Mouse (Mus musculus): ENCODE measurements around the gene Sf3b4. TPM values are rescaled to one million over a fixed set of nuclear protein-coding genes. Genes with fewer than 3 reads are reported as not detected.
A peak's percentile ranks its signal among the peaks of the same experiment; 100 is the strongest.
"Not testable (repeated sequence)": the region's sequence is repeated elsewhere in the genome, so short reads cannot be mapped to it uniquely, and the experiment has no call there.

Gene Sf3b4
- polyA plus RNA-seq, 1 experiment from 2014 or later = 142 TPM

GRCm38 (mm10) chr3:96197129-96197749 is 25.1 kb downstream of the Sf3b4 start:
- Histone ChIP-seq H3K4me3 (peak overlapping the region; percentile 70), H3K9ac (peak overlapping the region; percentile 88), H3K9me3 (replicated peaks) (0 out of 2 replicates have a peak, but pooled peaks cover 5% of the 10 kb centered on the region), H3K27me3 (replicated peaks) (peaks cover 12% of the 10 kb centered on the region; the same call in 1 of the 2 replicates), H3K4me2 (peak overlapping the region; percentile 99), H3K4me1 (peaks cover 32% of the 10 kb centered on the region), H3K27ac (peak overlapping the region; percentile 92), H3K36me3 (peaks cover 6% of the 10 kb centered on the region; the same call in 1 of the 2 replicates)
- peak; percentile 89 for ATAC-seq
- WGBS (ENCODE audit: insufficient replicate concordance) = under 1% methylated on average over 50 of the region's 50 CpGs

GRCm38 (mm10) chr3:96198181-96198580 is 26.0 kb downstream of the Sf3b4 start:
- peak overlapping the region; percentile 99 for H3K4me2 ChIP-seq
- 3% methylated on average over 6 of the region's 6 CpGs for WGBS (ENCODE audit: insufficient replicate concordance)
- H3K9me3 ChIP-seq (replicated peaks) = 0 out of 2 replicates have a peak, but pooled peaks cover 5% of the 10 kb centered on the region
- peak overlapping the region; percentile 70 for H3K4me3 ChIP-seq
- peak; percentile 36 for ATAC-seq
- H3K36me3 ChIP-seq = peaks cover 6% of the 10 kb centered on the region; the same call in 1 of the 2 replicates
- peaks cover 32% of the 10 kb centered on the region for H3K4me1 ChIP-seq
- peaks cover 9% of the 10 kb centered on the region; the same call in 1 of the 2 replicates for H3K27me3 ChIP-seq (replicated peaks)
- H3K9ac ChIP-seq = peak overlapping the region; percentile 45
- H3K27ac ChIP-seq = peak overlapping the region; percentile 82

GRCm38 (mm10) chr3:96198601-96199251 is 26.6 kb downstream of the Sf3b4 start:
- H3K4me3 ChIP-seq; H3K9me3 ChIP-seq (replicated peaks); H3K36me3 ChIP-seq; H3K27me3 ChIP-seq (replicated peaks); ATAC-seq: not testable (repeated sequence)
- peaks cover 32% of the 10 kb centered on the region for H3K4me1 ChIP-seq
- WGBS (ENCODE audit: insufficient replicate concordance) = 12% methylated on average over 8 of the region's 8 CpGs
- H3K4me2 ChIP-seq = peak overlapping the region; percentile 99
- 0 out of 2 replicates have a peak overlapping the region, but pooled peaks have one; percentile 21 for H3K27ac ChIP-seq
- H3K9ac ChIP-seq = 0 out of 2 replicates have a peak overlapping the region, but pooled peaks have one; percentile 41

- no peak overlapping the region for H3K4me3 ChIP-seq
- no peak overlapping the region for H3K9ac ChIP-seq
- WGBS (ENCODE audit: insufficient replicate concordance) = 41% methylated on average over 2 of the region's 2 CpGs
- H3K9me3 ChIP-seq (replicated peaks) = 0 out of 2 replicates have a peak, but pooled peaks cover 5% of the 10 kb centered on the region
- H3K36me3 ChIP-seq = peaks cover 6% of the 10 kb centered on the region; the same call in 1 of the 2 replicates
- peaks cover 32% of the 10 kb centered on the region for H3K4me1 ChIP-seq
- no peak overlapping the region for H3K27ac ChIP-seq
- no peak for ATAC-seq
- H3K4me2 ChIP-seq = no peak overlapping the region
- no peaks in the 10 kb centered on the region for H3K27me3 ChIP-seq (replicated peaks)
Measured at GRCm38 (mm10) chr3:96199731-96200130, 27.6 kb downstream of the Sf3b4 start.

DNA sequence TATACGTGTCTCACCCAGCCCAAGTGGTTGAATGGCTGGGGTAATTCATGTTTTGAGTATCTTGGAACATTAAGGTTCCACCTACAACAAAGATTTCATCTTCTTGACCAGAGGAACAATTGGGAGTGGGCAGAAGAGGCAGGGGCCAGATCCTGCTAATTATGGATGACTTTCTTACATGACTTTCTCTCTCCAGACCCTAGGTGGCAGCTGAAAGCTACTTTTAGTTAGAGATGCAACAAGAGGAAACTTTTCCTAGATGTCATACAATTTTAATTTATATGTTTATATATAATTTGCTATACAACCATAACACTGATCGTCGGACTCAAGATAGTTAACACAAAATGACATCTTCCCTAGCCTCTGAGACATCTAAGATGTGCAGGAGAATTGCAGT is 35.7 kb downstream of the Sf3b4 start:
- Histone ChIP-seq H3K27me3 (replicated peaks) (peaks cover 12% of the 10 kb centered on the region), H3K4me2 (no peak overlapping the region), H3K27ac (no peak overlapping the region), H3K36me3 (no peaks in the 10 kb centered on the region), H3K4me1 (no peaks in the 10 kb centered on the region), H3K4me3 (no peak overlapping the region), H3K9ac (no peak overlapping the region), H3K9me3 (replicated peaks) (no peaks in the 10 kb centered on the region)
- WGBS (ENCODE audit: insufficient replicate concordance) = 75% methylated on average over 3 of the region's 3 CpGs
- no peak for ATAC-seq

GRCm38 (mm10) chr3:96209242-96209641 is 37.1 kb downstream of the Sf3b4 start:
- H3K27me3 ChIP-seq (replicated peaks) = peaks cover 12% of the 10 kb centered on the region
- no peak overlapping the region for H3K4me2 ChIP-seq
- H3K27ac ChIP-seq = no peak overlapping the region
- H3K4me3 ChIP-seq = no peak overlapping the region
- no peaks in the 10 kb centered on the region for H3K4me1 ChIP-seq
- 31% methylated on average over 15 of the region's 15 CpGs for WGBS (ENCODE audit: insufficient replicate concordance)
- no peak for ATAC-seq
- no peaks in the 10 kb centered on the region for H3K36me3 ChIP-seq
- no peaks in the 10 kb centered on the region for H3K9me3 ChIP-seq (replicated peaks)
- no peak overlapping the region for H3K9ac ChIP-seq

GRCm38 (mm10) chr3:96219191-96219641 is 47.1 kb downstream of the Sf3b4 start:
- Histone ChIP-seq H3K4me3 (peak overlapping the region; percentile 66), H3K27me3 (replicated peaks) (0 out of 2 replicates have a peak, but pooled peaks cover 3% of the 10 kb centered on the region), H3K27ac (peak overlapping the region; percentile 99), H3K36me3 (no peaks in the 10 kb centered on the region), H3K4me1 (peaks cover 52% of the 10 kb centered on the region), H3K9me3 (replicated peaks) (no peaks in the 10 kb centered on the region), H3K4me2 (peak overlapping the region; percentile 85), H3K9ac (peak overlapping the region; percentile 94)
- ATAC-seq = no peak
- under 1% methylated on average over 12 of the region's 12 CpGs for WGBS (ENCODE audit: insufficient replicate concordance)

DNA sequence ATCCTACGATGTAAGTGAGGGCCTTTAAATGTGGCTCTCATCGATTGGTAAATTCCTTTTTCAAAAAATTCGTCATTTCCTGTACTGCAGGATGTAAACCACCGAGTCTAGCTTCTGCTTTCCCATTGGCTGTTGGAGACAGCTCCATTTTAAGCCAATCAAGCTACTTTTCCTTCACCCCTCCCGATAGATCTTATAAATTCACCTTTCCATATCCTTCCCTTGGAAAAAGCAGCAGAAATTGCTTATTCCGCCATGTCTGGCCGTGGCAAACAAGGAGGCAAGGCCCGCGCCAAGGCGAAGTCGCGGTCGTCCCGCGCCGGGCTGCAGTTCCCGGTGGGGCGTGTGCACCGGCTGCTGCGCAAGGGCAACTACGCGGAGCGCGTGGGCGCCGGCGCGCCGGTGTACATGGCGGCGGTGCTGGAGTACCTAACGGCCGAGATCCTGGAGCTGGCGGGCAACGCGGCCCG is 47.6 kb downstream of the Sf3b4 start, which contains the start of the genes Bola1 and Hist2h2ab:
TSS of gene Bola1 (minus strand) at position 49 of the 470 bp plus-strand sequence.
TSS of gene Hist2h2ab (plus strand) at position 205 of the 470 bp plus-strand sequence.
- Histone ChIP-seq H3K36me3 (no peaks in the 10 kb centered on the region), H3K9ac (peak within 1 kb of the TSS; percentile 94), H3K4me3 (peak within 1 kb of the TSS; percentile 66), H3K27me3 (replicated peaks) (0 out of 2 replicates have a peak, but pooled peaks cover 3% of the 10 kb centered on the region), H3K4me1 (peaks cover 56% of the 10 kb centered on the region), H3K27ac (peak within 1 kb of the TSS; percentile 99), H3K4me2 (peak within 1 kb of the TSS; percentile 85), H3K9me3 (replicated peaks) (no peaks in the 10 kb centered on the region)
- peak; percentile 69 for ATAC-seq
- WGBS (ENCODE audit: insufficient replicate concordance) = under 1% methylated on average over 37 of the region's 37 CpGs

- WGBS (ENCODE audit: insufficient replicate concordance) = under 1% methylated on average over 36 of the region's 47 CpGs
- Histone ChIP-seq H3K9ac (peak overlapping the region; percentile 94), H3K4me1 (peaks cover 59% of the 10 kb centered on the region), H3K4me2 (peak overlapping the region; percentile 85), H3K4me3 (peak overlapping the region; percentile 66), H3K27ac (peak overlapping the region; percentile 99)
- ATAC-seq; H3K9me3 ChIP-seq (replicated peaks); H3K27me3 ChIP-seq (replicated peaks); H3K36me3 ChIP-seq: not testable (repeated sequence)
Measured at GRCm38 (mm10) chr3:96220131-96220764, 48.1 kb downstream of the Sf3b4 start.

DNA sequence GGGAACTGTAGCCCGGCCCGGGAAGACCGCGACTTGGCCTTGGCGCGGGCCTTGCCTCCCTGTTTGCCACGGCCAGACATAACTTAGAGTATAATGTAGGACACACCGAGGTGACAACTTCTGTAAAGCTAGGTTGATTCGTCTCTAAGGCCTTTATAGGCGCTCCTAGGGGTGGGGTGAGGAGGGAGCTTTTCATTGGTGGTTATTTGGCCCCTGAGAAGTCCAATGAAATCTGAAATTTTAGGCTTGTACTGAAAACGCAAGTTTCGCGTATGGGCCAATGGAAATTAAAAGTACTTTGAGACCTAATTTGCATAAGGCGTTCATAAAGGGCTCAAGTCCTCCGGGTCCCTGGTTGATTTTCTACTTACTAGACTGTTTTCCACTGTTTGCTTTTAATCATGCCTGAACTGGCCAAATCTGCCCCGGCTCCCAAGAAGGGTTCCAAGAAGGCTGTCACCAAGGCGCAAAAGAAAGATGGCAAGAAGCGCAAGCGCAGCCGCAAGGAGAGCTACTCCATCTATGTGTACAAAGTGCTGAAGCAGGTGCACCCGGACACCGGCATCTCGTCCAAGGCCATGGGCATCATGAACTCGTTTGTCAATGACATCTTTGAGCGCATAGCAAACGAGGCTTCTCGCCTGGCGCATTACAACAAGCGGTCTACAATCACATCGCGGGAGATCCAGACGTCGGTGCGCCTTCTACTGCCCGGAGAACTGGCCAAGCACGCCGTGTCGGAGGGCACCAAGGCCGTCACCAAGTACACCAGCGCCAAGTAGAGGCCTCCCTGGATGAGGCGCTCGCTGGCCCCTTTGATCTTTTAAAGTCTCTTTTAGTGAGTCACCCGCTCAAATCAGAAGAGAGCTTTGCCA is 48.9 kb downstream of the Sf3b4 start, which contains the start of the genes Hist2h2ac and Hist2h2be:
TSS of gene Hist2h2ac (minus strand) at position 116 of the 875 bp plus-strand sequence.
TSS of gene Hist2h2be (plus strand) at position 355 of the 875 bp plus-strand sequence.
- ATAC-seq = peak; percentile 91
- Histone ChIP-seq H3K27ac (peak within 1 kb of the TSS; percentile 99), H3K4me1 (peaks cover 61% of the 10 kb centered on the region)

More for the DNA sequence above, 48.9 kb downstream of the Sf3b4 start, which contains the start of the genes Hist2h2ac and Hist2h2be:
- no peaks in the 10 kb centered on the region for H3K27me3 ChIP-seq (replicated peaks)
- H3K36me3 ChIP-seq = no peaks in the 10 kb centered on the region
- H3K4me3 ChIP-seq = peak within 1 kb of the TSS; percentile 66
- H3K9ac ChIP-seq = peak within 1 kb of the TSS; percentile 94
- H3K9me3 ChIP-seq (replicated peaks) = no peaks in the 10 kb centered on the region
- peak within 1 kb of the TSS; percentile 85 for H3K4me2 ChIP-seq
- WGBS (ENCODE audit: insufficient replicate concordance) = 2% methylated on average over 43 of the region's 43 CpGs
